Mouse (Mus musculus): Measurements from ENCODE around the gene Aim2.

Aim2 gene

DNA sequence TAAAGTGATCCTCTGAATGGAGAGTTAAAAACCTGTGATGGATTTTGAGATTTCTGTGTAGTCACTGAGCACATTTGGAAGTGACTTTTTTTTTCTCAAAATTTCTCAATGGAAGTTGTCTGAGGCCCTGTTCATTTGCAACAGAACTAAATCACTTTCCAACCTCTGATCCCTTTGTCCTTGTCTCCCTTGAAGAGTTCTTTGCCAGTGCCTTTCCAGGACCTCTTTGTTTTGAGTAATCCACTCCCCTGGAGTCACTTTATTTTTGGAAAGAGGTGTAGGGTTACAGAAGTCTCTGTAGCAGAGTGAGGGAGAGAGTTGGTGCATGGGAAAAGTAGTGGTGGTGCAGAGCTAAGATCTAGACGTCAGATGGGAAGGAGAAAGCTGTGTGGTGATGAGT, 2.2 kb upstream of the Aim2 start:
- no peak for DNase-seq (ENCODE audit: low spot score)

DNA sequence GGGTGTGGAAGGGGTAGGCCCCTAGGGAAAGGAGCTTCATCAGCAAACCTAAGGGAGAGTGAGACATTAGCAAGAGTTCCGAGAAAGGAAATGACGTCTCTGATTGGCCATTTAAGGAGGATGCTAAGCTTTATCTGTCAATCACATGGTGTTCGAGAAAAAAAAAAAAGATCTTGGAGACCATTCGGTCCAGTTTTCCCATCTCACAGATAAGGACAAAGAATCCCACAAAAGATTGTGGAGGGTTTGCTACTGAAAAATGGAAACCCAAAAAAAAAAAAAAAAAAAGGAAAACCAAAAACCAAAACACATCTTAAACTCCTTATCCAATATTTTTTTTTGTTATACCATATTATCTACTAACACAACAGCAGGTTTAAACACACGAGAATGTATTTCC, 1.5 kb upstream of the Aim2 start:
- DNase-seq (ENCODE audit: low spot score) = no peak

DNA sequence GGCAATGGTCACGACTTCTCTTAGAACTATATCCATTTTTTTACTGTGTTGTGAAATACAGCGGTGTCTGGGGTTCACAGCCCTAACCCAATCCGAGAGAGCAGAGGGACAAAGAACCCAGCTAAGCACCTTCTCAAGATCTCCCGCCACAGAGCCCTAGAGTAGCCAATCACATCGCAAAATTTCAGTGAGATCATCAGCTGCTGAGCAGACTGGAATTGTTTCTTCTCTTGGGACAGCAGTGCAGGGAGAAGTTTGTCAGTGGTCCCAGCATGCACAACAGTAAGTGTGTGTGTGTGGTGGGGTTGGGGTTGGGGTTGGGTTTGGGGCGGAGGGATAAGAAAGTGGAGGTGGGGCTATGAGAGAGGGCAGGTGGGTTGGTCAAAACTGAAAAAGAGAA, 733 bp upstream of the Aim2 start:
- DNase-seq (ENCODE audit: low spot score) = peak; percentile 87

DNA sequence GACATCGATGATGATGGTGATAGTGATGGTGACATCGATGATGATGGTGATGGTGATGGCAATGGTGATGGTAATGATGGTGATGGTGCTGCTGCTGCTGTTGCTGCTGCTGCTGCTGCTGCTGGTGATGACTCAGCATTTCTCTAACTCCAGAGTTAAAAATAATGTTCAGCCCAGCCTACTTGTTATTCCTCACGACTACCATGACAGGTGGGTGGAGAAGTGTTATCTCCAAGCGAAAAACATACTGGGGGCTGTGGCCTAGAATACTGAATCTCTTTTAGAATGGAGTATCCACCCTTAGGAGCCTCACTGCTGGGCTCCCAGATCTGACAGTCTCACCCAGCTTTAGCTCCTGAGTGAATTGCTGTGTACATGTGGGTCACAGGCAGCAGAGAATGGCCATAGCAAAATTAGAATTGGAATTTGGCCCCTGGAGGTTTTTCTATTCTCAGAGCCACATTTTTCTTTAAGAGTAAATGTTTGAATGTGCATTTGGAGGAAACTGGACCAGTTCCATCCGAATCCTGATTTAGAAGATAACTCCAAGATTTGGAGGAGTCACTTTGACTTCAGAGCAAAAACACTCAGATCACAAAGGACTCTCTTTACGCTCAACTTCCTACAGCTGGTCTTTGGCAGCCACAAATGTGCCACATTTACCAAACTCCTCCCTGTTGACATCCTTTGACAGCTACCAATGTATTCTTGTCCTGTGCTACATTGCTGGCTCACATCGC, 4.6 kb downstream of the Aim2 start:
- no peak for DNase-seq (ENCODE audit: low spot score)

DNA sequence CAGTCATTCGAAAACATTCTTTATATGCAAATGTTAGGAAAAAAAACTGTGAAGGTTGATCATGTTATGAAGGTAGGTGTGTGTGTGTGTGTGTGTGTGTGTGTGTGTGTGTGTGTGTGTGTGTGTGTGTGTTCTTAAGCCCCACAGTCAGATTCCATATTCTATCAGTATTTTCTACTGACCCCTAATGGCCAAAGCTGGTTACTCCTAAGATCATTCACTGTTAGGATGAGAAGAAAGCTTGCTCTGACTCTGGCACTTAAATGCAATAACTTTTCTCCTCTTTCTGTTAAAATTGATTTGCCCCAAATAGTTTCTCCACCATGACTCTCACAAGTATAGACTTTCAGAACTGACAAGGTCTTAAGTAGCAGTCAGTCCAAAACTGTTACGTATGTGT, 6.0 kb downstream of the Aim2 start:
- peak; percentile 16 for DNase-seq (ENCODE audit: low spot score)

DNA sequence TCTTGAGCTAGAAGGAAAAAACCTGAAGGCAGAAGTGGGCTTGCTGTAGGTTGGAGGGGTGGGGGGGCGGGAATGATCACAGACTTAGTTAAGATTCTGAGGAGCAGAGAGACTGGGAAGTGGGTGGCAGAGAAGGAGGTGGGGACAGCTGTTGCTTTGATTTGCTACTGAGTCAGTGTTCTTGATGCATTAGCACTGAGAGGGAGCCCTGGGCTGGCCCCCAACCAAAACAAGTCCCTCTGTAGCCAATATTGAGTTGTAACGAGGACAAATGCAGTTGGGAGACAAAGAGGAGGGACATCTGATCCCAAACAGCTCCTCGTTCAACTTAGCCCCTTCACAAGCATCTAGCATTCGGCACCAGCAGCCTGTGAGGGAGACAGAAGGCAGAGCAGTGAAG, 7.1 kb downstream of the Aim2 start:
- no peak for DNase-seq (ENCODE audit: low spot score)

DNA sequence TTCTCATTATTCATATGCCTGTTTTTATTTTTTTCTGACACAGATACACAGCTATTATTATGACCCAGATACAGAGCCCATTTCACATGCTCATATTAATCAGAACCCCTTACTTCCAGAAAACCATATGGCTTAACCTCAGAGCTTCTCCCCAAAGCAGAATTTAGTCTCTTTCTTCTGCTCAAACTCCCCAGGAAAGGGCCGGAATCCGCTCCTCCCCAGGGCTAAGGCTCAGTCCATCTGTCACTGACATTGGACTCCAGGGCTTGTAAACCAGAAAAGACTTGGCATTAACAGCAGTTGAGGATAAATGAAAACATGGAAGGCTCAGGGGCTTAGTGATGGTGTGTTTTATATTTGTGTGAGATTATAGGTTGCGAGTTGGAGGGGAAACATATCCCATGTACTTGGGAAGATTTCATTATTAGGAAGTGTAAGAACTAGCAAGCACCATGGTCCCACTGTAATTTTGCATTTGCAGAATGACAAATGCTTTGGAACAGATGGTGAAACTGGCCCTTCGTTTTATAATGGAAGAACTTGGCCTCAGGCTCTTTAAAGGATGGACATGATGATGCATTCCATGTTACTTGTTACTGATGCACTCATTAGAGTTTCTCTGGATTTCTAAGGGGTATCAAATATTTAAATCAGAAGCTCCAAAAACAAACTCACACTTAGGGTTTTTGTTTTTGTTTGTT, 9.1 kb downstream of the Aim2 start:
- DNase-seq (ENCODE audit: low spot score) = no peak

DNA sequence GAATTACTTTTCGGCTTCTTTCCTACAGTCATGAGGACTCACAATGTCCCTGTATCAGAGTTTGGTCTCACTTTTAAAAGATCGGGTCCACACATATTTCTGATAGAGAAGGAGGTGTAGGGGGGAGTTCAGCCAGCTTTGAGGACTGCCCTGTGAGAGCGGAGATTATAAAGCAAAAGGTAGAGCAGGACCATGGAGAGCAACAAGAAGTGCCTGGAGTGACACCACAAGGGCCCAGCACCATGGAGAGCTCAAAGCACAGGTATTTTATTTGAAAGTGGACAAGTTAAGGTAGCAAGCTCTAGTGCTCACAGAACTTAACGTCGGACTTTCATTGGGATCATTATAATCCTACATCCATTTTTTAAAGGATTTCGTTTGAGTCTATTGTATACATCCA, 11.0 kb downstream of the Aim2 start:
- peak; percentile 83 for DNase-seq (ENCODE audit: low spot score)

DNA sequence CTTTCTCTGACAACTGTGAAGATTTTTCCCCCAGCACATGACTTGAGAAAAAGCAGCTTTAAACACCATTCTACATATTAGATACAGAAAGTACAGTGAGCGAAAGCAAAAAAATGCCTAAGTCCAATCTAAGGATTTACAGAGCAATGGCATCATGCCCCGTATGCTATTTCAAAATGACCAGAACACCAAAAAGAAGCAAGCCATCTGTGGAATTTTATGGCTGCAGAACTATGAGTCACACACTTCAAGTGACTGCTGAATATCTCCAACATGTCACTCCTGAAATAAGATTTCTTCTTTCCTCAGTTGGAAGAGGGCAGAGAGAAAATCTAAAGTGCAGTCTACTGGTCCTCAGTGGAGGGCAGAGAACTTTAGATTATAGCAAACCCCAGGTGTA, 12.8 kb downstream of the Aim2 start:
- no peak for DNase-seq (ENCODE audit: low spot score)

DNA sequence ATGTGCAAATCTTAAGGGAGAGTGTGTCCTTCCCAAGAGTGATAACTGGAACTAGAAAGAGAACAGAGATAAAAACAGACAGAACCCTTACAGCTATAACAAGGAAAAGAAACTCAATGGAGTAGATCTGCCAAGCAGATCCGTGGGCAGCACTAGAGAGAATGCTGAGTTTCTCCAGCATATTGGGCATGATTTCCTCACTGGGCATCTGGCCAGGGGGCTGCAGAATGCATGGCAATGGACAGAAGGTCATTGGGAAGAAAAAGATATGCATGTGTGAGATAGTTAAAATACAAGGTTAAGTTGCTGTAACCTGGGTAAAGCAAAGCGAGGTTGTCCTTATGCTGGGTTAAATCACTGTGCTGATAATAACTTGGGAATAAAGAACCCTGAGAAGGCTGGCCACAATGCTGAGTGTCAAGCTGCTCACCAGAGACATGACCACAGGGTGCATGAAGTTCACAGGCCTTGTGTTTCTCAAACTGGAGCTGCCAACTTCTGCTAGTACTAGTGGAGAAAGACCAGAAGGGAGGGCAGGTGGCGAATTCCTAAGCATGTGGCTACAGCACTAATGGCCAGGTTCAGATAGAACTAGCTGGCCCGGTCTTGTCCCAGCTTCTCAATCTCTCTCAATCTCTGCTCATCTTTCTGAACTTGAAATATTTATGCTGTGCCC, 13.6 kb downstream of the Aim2 start:
- no peak for DNase-seq (ENCODE audit: low spot score)

DNA sequence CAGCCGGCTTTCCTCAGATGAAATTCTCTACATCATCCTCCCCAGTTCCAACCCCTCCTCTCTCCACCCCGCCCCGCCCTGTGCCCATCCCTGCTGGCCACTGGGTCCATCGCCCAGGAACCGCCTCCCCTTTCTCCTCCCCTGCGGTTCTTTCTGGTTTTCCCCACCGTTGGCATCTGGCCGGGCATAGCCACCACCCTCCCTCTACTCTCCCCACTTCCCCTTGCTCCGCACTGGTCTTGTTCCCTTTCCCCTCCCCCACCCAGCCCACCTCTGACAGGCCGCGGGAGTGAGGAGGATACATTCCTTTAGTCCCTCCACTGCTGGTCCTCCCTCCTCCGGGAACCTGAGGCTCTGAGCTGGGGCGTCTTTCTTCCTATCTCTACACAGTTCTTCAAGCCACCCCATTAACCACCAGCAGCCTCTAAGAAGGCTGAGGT, 15.3 kb downstream of the Aim2 start:
- no peak for DNase-seq (ENCODE audit: low spot score)

DNA sequence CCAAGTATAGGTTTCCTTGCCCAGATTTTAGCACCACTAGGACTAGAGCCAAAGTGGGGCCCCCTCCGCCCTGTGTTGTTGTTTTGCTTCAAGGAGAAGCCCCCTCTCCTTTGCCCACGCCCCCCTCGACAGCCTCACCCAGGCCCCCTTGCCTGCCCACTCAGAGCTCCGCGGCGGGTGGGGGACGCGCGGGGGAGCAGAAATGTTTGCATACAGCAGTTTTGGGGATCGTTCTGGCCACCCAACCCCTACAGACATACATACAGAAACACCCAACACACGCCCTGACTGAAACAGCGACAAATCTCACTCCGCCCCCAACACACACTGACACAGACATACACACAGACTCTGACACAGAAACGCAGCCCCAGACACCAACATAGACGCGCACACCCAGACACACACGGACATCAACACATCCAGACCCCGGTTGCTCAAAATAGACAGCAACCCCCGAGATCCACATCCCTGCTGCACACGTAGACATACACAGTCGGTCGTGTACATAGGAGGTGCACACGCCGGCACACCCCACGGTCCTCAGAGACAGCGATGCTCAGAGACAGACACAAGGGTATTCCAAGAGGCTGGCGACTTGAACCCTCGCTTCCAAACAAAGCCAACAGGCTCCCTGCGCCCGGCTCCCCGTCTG, 16.1 kb downstream of the Aim2 start:
- peak; percentile 40 for DNase-seq (ENCODE audit: low spot score)

DNA sequence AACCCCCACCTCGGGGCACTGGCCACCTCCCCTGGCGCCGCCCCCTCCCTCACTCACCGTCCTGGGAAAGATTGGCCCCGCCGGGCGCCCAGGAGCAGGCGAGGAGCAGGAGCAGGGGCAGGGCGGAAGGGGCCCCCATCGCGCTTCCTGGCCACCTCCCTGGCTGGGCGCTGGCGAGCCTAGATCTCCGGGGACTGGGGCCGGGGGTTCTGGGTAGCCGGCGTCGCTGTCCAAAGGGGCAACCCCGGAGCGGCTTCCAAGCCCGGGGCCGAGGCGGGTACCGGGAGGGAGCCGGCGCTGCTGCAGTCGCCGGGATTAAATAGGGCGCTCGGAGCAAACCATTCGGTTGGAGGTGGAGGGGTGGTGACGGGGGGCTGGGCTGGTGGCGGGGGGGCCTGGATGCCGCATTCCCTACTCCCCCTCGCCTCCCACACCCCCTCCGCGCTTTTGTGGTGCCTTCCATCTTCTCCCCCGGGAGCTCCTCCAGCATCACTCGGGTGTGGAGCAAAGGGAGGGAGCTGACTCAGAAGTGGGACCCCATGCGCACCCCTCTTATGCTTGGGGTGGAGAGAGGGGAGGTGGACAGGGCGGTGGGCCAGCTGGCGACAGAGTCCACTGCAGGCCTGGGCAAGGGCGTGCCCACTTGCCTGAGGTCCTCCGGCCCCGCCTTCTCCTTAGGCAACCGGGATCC, 16.8 kb downstream of the Aim2 start, which contains the start of gene Cadm3:
Cadm3 (minus strand) TSS at position 340 of the 691 bp plus-strand sequence.
- DNase-seq (ENCODE audit: low spot score) = peak; percentile 55

DNA sequence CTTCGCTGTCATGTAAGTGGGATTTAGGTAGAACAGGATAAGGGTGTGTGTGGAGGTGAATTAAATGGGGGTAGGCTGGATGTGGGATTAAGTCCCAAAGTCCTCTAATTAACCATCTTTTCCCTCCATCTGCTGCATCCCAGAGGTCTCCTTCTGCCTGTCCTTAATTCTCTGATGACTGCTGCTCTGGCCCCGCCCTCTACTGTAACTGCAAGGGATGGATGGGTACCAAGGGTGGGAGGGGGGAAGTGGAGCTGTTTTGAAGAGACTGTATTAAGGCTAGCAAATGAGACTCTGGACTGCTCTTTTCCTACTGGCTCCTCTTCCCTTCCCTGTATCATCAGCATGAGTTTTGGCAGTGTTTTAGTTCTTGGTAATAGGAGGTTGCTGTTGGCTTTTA, 18.9 kb downstream of the Aim2 start:
- DNase-seq (ENCODE audit: low spot score) = no peak

DNA sequence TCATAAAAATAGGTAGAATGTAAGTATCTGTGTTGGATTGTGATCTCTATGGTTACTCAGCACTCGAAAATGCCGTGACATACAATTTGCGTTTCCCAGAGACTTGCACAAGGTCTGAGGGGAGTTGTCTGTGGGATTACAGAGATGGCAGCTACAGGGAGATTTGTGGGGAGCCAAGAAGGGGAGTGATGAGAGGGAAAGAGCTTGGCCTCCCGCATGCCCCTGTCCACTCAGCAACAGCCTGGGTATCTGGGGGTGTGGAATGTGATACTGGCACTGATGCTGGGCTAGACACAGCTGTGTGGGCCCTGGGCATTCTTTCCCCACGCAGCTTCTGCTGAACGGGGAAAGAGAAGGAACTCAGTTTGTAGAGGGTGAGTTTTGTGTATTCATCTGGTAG, 19.8 kb downstream of the Aim2 start:
- DNase-seq (ENCODE audit: low spot score) = no peak

DNA sequence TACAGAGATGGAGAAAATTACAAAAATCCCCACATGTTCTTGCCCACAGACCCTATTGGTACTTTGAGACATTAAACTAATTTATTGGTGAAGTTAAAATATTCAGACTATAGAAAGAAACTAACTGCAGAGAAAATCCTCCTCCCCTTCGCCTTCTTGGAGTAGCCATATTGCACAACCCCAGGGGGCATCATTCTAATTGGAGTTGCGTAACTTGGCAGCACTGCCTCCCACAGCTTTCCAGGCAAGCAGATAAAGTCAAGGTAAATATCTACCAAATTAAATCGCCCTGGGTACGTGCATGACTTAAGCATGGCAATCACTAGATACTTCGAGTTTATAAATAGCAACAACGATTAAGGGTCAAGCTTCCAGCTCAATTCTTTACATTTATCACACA, 20.9 kb downstream of the Aim2 start:
- DNase-seq (ENCODE audit: low spot score) = no peak

DNA sequence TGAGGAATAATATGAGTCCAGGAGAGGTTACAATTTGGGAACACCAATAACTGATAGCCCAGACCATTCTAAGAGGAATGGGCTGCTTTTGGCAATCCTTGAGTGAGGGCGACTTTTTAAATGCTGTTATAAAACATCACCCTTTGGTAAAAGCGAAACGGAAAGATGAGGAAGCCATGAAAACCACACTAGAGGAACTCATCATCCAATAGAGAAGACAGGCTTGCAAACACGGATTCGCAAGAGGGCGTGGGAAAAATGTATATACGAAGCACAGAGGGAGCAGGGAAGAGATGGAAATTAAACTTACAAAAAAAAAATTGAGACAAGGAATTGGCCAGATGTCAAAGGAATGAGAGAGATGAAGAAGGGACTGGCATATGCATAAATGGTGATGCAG, 23.3 kb downstream of the Aim2 start:
- DNase-seq (ENCODE audit: low spot score) = no peak

DNA sequence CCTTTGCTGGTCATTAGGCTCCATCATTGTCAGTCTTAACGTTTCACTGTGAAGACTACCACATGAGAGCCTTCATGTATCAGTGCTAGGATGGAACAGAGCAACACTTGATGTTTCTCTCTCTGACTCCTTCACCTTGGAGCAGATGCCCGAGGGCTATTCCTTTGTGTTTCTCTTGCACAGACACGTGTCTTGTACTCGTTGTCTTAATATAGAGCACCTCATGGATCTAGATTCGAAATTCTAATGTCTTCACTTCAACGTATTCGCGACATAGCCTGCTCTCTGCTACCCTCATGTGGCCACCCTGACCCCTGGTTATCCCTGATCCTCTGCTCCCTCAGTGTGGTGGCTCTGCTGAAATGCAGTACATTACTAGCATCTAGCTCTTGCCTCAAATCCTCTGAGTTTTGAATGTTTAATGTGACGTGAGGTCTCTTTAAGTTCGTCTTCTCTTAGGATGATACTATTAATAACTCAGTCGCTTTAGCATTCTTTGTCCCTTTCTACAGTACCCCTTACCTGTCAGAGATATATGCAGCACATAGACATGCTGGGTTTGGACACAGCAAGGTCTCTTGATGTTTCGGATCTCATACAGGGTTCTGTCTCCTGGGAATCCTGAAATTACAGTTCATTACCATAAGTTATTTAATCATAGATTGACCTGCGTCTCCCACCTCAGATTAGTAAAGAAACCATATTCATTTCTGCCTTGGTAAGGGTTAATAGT, 26.9 kb downstream of the Aim2 start:
- peak; percentile 75 for DNase-seq (ENCODE audit: low spot score)

DNA sequence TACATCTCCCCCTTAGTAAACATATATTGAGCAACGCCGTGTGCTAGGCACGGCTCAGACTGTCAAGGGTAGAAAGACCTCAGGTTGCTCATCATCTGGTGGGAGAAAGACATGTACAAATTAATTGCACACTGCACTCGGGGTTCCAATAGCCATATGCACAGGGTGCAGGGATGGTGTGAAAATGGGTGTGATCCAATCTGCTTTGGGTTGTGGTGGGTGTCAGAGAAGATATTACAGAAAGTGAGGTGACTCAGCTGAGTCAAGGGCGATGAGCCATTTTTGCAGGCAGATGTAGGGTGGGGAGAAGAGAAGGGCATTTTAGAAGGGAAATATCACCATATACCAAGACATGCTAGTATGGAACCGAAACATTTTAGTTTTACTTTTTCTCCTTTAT, 30.8 kb downstream of the Aim2 start:
- DNase-seq (ENCODE audit: low spot score) = no peak

DNA sequence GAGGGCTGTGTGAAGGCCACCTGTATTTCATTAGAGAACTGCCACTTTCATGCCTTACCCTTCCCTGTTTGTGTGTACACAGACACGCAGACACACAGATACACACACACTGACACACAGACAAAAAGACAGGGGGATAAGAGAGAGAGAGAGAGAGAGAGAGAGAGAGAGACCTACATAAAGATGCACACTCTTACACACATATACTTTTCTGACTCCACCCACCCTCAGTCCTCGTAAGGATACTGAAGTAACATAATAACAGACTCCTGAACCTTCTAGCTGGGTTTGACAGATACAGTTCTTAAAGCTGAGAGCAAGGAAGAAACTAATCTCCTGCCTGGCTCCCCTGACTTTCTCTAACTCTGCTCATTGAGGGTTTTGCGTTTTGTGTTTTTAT, 38.8 kb downstream of the Aim2 start:
- no peak for DNase-seq (ENCODE audit: low spot score)

DNA sequence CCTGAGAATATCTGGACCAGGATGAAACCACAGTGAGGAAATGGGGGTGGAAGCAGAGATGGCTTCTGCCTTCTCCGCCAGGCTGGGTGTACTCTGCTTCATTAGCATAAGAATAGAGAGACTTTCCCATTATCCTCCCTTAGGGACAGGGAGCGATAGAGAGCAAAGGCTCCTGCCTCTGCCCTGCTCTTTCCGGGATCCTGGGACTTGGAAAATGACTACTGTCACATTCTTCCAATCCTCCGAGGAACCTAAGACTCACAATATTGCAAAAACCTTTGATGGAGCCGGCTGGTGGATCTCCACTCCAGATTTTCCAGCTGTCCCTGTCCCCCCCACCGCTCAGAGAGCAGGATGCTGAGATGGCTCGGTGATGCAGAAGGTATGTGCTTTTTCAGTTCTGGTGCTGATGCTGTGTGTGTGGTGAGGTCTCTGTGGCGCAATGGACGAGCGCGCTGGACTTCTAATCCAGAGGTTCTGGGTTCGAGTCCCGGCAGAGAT, 39.3 kb downstream of the Aim2 start:
- peak; percentile 65 for DNase-seq (ENCODE audit: low spot score)
